Mouse (Mus musculus) retina, postnatal 7 days (tissue): Measurements from ENCODE around the gene Acot1.

Experiments
- DNase-seq: peaks from one replicate; pipeline ENCODE4 v3.0.0-alpha.2; 2012; ENCODE audit warnings: low read depth, low spot score

The Acot1 gene

DNA sequence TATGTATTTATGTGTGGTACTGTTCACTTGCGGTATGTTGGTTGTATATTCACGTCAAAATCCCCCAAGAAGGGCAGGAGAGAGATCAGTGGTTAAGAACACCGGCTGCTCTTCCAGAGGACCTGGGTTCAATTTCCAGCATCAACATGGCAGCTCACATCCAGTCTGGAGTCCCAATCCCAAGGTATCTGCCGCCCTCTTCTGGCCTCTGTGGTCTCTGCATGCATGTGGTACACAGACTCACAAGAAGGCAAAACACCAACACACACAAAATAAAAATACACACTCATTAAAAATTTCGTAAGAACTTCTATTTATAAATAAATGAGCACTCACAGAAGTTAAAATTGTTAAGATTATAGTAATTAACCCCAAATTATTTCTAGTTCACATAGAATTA lies 53.9 kb downstream of the Acot1 start:
- DNase-seq = no peak

DNA sequence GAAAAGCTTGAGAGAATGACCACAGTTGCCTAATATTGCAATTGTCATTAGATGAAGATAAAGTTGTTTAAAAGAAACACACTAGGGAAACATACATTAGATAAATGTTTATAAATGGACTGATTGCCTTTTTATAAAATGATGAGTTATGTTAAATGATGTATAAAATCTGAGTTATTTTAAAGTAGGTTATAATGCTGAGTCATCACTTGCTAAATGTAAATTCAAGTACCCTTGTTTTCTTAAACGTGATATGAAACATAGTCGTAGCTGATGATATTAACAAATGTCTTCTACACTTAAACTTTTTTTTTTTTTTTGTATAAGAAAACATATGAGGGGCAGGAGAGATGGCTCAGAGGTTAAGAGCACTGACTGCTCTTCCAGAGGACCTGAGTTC lies 54.5 kb downstream of the Acot1 start:
- no peak for DNase-seq

DNA sequence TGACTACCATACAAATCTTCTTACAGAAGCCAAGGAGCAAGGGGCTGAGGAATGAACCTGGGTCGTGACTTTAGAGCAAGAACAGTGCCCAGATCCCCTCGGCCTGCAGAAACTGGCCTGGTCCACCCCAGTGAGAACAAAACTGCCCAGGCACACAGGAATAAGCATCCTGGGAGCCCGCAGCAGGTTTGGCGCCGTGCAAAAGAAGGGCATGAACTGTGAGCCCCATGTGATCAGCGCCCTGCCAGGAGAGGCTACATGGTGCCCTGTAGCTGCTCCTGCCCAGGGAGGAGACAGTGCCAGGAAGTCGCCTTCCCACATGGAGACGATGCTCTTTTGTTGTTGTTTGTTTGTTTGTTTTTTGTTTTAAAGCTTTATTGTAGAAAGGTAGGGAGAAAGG lies 55.3 kb downstream of the Acot1 start:
- DNase-seq = no peak

DNA sequence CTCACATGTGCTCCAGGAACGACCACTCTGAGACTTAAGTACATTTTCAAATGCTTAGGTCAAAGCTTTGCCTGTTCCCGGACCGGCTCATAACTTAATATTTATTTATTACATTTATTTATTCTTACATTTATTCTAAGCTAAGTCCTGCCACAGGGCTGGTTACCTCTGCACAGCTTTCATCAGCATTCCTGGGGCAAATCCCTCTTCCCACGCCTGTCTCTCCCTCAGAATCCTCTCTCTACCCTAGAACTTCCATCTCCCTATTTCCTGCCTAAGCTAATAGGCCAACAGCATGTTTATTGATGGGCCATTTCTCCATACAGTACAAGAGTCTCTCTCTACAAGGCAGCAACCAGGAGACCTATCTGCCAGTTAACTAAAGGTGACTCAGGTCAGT lies 58.5 kb downstream of the Acot1 start:
- no peak for DNase-seq
